Mouse (Mus musculus) testis, adult 2 months (tissue): ENCODE data around the gene Bmpr1b. TPM values are rescaled to one million over a fixed set of nuclear protein-coding genes. Genes with fewer than 3 reads are reported as not detected.

Source experiments
- H3K27ac ChIP-seq: fragments of 200-500 bp; 2 replicates; pipeline ENCODE4 v1.5.1; 2012; ENCODE audit warnings: low read depth, low read length; ENCODE audit not compliant: control insufficient read depth, insufficient read depth
- H3K27me3 ChIP-seq: fragments of 200-500 bp; 2 replicates; pipeline ENCODE4 v1.6.1; 2012; ENCODE audit warnings: mild to moderate bottlenecking, low read length, moderate library complexity; ENCODE audit not compliant: control insufficient read depth, insufficient read depth
- H3K36me3 ChIP-seq: fragments of 200-500 bp; 2 replicates; pipeline ENCODE4 v1.6.1; 2012; ENCODE audit warnings: mild to moderate bottlenecking, low read length; ENCODE audit not compliant: control insufficient read depth, insufficient read depth
- H3K4me1 ChIP-seq: fragments of 200-500 bp; 2 replicates; pipeline ENCODE4 v1.6.1; 2012; ENCODE audit warnings: low read length; ENCODE audit not compliant: control insufficient read depth, insufficient read depth
- H3K4me3 ChIP-seq: fragments of 200-500 bp; 2 replicates; pipeline ENCODE4 v1.5.1; 2012; ENCODE audit warnings: low read depth, mild to moderate bottlenecking, low read length, moderate library complexity, mixed read lengths; ENCODE audit not compliant: control insufficient read depth
- CTCF ChIP-seq: fragments of 200-500 bp; IDR thresholded peaks from 2 replicates; pipeline ENCODE4 v1.5.1; 2012; ENCODE audit warnings: low read depth, mild to moderate bottlenecking, inconsistent platforms, low read length, moderate library complexity; ENCODE audit not compliant: control insufficient read depth, insufficient read depth, insufficient replicate concordance
- POLR2A ChIP-seq: fragments of 200-500 bp; IDR thresholded peaks from 2 replicates; pipeline ENCODE4 v1.6.1; 2012; ENCODE audit warnings: low read depth, mild to moderate bottlenecking, inconsistent platforms, low read length, moderate library complexity; ENCODE audit not compliant: control insufficient read depth
- polyA plus RNA-seq: library from polyadenylated mRNA; depleted of rRNA; stranded (reverse); fragments of >200 nt; gene quantifications from 2 replicates; pipeline ENCODE4 v1.2.3, GENCODE M21; 2012

The Bmpr1b gene
- polyA plus RNA-seq, 1 experiment: 0.10 TPM

DNA sequence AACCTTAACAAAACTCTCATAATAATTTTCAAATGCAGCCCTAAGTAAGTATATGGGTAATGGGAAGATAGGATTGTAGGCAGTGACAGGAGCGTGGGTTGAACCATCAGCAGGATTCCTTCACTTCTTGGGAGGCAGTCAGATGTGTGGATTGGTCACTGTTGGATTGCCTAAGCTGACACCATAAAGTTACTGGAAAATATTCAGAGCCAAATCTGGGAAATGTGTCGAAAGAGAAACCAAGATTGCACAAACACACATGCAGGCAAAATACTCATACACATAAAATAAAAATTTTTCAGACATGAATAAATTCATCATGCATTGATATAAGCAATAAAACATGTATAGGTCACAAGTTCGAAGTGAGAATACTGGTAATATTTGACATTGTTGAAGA lies 17.3 kb upstream of the Bmpr1b start:
- Histone ChIP-seq H3K4me1 (no peaks in the 10 kb centered on the region), H3K27me3 (no peaks in the 10 kb centered on the region), H3K36me3 (no peaks in the 10 kb centered on the region), H3K4me3 (no peak overlapping the region), H3K27ac (no peak overlapping the region)
- TF ChIP-seq CTCF (no peak), POLR2A (no peak)

DNA sequence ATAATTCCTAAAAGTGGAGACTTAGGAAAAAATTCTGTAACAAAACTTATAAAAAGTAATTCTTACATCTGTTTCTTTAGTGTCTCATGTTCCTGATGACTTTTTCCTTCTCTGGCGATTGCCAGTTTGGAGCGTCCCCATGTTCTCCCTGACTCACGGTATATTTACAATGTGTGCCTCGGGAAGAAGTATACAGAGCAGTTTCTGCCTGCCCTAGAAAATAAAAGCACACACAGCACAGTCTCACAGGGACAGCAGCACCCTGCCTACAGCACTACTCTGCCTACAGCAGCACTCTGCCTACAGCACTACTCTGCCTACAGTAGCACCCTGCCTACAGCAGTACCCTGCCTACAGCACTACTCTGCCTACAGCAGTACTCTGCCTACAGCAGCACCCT lies 4.8 kb upstream of the Bmpr1b start:
- H3K4me1 ChIP-seq: peaks cover 1% of the 10 kb centered on the region; the same call in 1 of the 2 replicates
- no peak overlapping the region for H3K4me3 ChIP-seq
- no peaks in the 10 kb centered on the region for H3K27me3 ChIP-seq
- TF ChIP-seq CTCF (no peak), POLR2A (no peak)
- no peak overlapping the region for H3K27ac ChIP-seq
- no peaks in the 10 kb centered on the region for H3K36me3 ChIP-seq

DNA sequence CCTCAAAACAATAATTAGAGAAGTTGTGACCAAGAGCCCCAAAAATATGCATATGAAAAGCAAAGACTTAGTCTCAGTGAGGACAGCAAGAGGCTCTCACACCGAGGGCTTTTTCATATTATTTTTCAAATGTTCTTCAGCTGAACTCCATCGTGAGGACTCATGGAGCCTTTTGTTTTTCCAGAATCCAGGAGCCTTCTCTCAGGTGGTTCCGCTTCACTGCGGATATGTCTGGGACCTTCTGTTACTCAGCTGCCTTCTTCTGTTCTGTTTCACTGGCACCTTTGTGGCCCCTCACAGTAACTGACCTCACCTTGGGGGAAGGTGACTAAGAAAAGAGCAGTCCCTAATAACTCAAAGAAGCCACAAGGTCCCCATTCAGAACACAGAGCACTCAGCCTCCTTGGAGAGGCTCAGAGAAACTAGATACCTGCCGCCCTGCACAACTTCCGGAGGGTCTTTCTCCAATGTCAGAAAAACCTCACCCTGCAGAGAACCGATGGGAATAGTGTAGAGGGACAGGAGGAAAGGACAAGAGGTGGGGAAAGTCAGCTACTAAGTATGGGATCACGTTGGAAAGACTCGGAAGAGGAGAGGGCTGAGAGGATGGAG lies 868 bp downstream of the Bmpr1b start:
- Histone ChIP-seq H3K4me3 (peak overlapping the region; percentile 65), H3K27me3 (no peaks in the 10 kb centered on the region), H3K4me1 (peaks cover 13% of the 10 kb centered on the region), H3K36me3 (no peaks in the 10 kb centered on the region), H3K27ac (no peak overlapping the region)
- TF ChIP-seq POLR2A: no peak
- no peak for TF ChIP-seq CTCF

DNA sequence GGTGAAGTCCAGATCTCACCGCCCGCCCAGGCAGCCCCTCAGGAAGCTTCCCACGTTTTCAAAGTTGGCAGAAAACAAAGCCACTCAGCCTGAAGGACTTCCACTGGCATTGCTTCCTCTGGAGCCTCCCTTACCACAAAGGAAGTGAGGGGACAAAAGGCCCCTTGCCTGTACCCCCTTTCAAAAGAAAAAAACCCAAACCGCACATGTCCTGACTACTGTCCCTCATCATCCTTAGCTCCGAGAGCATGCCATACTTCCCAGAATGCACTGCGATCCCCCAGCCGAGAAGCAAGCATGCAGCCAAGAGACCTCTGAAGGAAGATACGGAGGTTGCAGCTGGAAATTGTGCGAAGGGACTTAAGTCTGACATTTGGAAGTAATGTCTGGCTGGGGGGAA lies 4.2 kb downstream of the Bmpr1b start:
- peaks cover 13% of the 10 kb centered on the region for H3K4me1 ChIP-seq
- H3K27me3 ChIP-seq: no peaks in the 10 kb centered on the region
- H3K36me3 ChIP-seq: no peaks in the 10 kb centered on the region
- H3K4me3 ChIP-seq: no peak overlapping the region
- no peak overlapping the region for H3K27ac ChIP-seq
- no peak for TF ChIP-seq CTCF
- no peak for TF ChIP-seq POLR2A

DNA sequence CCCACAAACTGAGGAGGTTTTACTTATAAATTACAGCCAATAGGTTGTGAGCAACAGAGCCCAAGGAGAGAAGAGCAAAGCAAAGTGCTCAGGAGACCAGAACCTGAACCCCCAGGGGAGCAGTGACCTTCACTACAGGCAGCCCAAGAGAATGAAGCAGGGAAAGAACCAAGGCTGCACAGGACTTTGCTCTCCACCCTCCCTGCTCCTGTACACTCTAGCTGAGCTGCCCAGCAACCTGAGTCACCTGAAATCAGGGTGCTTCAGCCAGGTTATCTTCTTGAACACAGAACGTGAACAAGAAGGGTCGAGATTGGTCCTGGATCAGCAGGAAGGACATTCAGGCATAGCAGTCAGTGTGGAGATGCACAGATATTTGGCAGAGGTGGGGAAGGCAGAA lies 5.3 kb downstream of the Bmpr1b start:
- Histone ChIP-seq H3K4me3 (no peak overlapping the region), H3K27me3 (no peaks in the 10 kb centered on the region), H3K27ac (no peak overlapping the region), H3K4me1 (peaks cover 11% of the 10 kb centered on the region), H3K36me3 (no peaks in the 10 kb centered on the region)
- TF ChIP-seq POLR2A: no peak
- TF ChIP-seq CTCF: no peak

DNA sequence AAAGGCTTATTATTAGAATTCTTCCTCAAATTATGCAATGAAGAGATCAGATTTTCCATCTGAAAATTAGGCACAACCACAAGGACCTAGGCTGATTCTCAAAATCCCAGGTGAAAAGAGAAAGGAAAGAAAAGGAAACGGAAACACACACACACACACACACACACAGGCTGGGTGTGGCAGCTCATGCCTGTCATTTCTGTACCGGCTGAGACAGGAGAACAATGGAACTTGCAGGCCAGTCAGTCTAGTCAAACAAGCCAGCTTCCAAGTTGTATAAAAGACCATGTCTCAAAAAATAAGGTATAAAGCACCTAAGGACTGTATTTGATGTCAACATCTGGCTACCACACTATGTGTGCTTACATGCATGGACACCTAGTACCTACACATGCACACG lies 7.8 kb downstream of the Bmpr1b start:
- H3K4me3 ChIP-seq: no peak overlapping the region
- no peak for TF ChIP-seq CTCF
- TF ChIP-seq POLR2A: no peak
- no peaks in the 10 kb centered on the region for H3K36me3 ChIP-seq
- H3K27me3 ChIP-seq: no peaks in the 10 kb centered on the region
- peaks cover 7% of the 10 kb centered on the region for H3K4me1 ChIP-seq
- no peak overlapping the region for H3K27ac ChIP-seq

DNA sequence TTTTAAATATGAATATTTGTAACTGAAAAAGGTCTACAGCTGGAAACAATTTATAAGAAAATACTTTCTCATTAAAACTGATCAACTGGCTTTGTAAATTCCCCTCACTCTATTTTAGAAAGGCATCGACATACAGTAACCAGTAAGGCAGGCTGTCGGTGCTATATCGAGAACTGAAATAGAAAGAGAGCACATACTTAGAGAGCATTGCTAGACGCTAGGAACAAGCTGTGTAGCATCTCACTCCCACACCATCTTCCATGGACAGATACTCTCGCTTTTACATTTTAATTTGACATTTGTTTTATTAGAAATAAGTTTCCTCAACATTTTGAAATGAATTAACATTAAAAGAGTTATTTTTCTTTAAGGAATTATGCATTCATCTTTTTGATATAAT lies 17.2 kb downstream of the Bmpr1b start:
- Histone ChIP-seq H3K4me1 (no peaks in the 10 kb centered on the region), H3K36me3 (no peaks in the 10 kb centered on the region)
- TF ChIP-seq CTCF (no peak), POLR2A (no peak)

More for the DNA sequence above, 17.2 kb downstream of the Bmpr1b start:
- Histone ChIP-seq H3K4me3 (no peak overlapping the region), H3K27ac (no peak overlapping the region), H3K27me3 (no peaks in the 10 kb centered on the region)
